Mouse (Mus musculus) forebrain, embryonic 12.5 days (tissue): Measurements from ENCODE around the gene Ppef1. TPM values are rescaled to one million over a fixed set of nuclear protein-coding genes. Genes with fewer than 3 reads are reported as not detected.
"Not testable (repeated sequence)": the region's sequence is repeated elsewhere in the genome, so short reads cannot be mapped to it uniquely, and the experiment has no call there.

ENCODE experiments used
- ATAC-seq: fragments of 200-750 bp; cut with Nextera tagmentation; 2 replicates; pipeline ENCODE4 v1.8.0; 2017; ENCODE audit warnings: moderate TSS enrichment; ENCODE audit not compliant: low FRiP score
- H3K27ac ChIP-seq: fragments of 300-500 bp; sonication (generic); 2 replicates; pipeline ENCODE4 v1.5.1; 2016; ENCODE audit warnings: mild to moderate bottlenecking
- H3K27me3 ChIP-seq: fragments of 300-500 bp; sonication (generic); 2 replicates; pipeline ENCODE4 v1.6.1; 2016; ENCODE audit warnings: mild to moderate bottlenecking
- H3K36me3 ChIP-seq: fragments of 300-500 bp; sonication (generic); replicated peaks from 2 replicates; pipeline ENCODE4 v1.6.1; 2016; ENCODE audit warnings: mild to moderate bottlenecking
- H3K4me1 ChIP-seq: fragments of 300-500 bp; sonication (generic); 2 replicates; pipeline ENCODE4 v1.6.1; 2016
- H3K4me2 ChIP-seq: fragments of 300-500 bp; sonication (generic); 2 replicates; pipeline ENCODE4 v1.6.1; 2016; ENCODE audit warnings: mild to moderate bottlenecking, moderate library complexity
- H3K4me3 ChIP-seq: fragments of 300-500 bp; sonication (generic); replicated peaks from 2 replicates; pipeline ENCODE4 v1.5.1; 2016; ENCODE audit warnings: mild to moderate bottlenecking
- H3K9ac ChIP-seq: fragments of 300-500 bp; sonication (generic); 2 replicates; pipeline ENCODE4 v1.6.1; 2016; ENCODE audit warnings: mild to moderate bottlenecking
- H3K9me3 ChIP-seq: fragments of 300-500 bp; sonication (generic); 2 replicates; pipeline ENCODE4 v1.6.1; 2016
- WGBS: fragments of 180-500 bp; shearing (Covaris S2); methylation state at CpG from one replicate; pipeline ENCODE4 v1.1.7; 2016; 5-methylcytosine and 5-hydroxymethylcytosine counted together
- polyA plus RNA-seq: library from polyadenylated mRNA; unstranded; fragments of >200 nt; fragmentation: Nextera tagmentation; extraction: Ambion mirVana; gene quantifications from 2 replicates; pipeline ENCODE4 v1.2.1, GENCODE M21; 2016

Ppef1 gene
- polyA plus RNA-seq = 0.64 and 0.66 TPM in 2 replicates

DNA sequence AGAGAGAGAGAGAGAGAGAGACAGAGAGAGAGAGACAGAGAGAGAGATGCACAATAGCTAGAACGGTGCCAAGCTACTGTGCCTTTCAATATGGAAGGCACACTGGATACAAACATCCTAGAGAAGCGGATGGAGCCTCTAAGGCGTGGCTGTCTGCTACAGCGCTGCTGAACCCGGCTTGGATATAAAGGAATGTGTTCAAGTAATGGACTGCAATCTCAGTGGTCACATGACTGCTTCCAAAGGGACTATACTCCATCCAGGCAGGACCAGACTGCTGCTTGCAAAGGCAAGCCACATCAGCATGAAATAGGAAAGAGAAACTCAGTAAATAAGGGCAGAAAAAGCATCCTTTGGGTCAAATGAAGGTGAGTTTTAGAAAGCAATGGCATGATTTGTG lies at the start of gene Ppef1:
Gene Ppef1, minus strand, starts transcription at position 116 of the 400 bp plus-strand sequence.
- no peaks in the 10 kb centered on the region for H3K4me1 ChIP-seq
- WGBS = 77% methylated on average over 5 of the region's 5 CpGs
- no peaks in the 10 kb centered on the region for H3K9me3 ChIP-seq
- H3K4me3 ChIP-seq = no peak within 1 kb of the TSS
- H3K9ac ChIP-seq = no peak within 1 kb of the TSS
- H3K27me3 ChIP-seq = peaks cover 21% of the 10 kb centered on the region; the same call in 1 of the 2 replicates
- ATAC-seq = no peak
- no peaks in the 10 kb centered on the region for H3K36me3 ChIP-seq
- no peak within 1 kb of the TSS for H3K27ac ChIP-seq
- no peak within 1 kb of the TSS for H3K4me2 ChIP-seq

DNA sequence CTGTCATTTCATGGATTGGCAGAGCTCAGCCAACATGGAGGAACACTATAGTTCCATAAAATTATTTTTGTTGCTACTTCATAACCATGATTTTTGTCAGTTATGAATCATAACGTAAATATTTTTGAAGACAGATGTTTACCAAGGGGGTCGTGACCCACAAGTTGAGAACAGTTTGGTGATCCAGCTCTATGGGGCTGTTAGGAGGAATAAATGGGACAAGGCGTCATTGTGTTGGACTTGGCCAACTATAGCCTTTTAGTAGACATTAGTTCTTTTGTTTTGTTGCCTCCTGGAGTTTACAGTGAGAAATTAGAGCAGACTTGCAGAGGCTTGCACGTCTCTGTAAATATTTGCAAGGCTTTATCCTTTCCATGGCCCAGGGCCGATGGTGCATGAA lies 46.7 kb upstream of the Ppef1 start:
- no peak for ATAC-seq
- WGBS = 73% methylated on average over 5 of the region's 5 CpGs
- Histone ChIP-seq H3K36me3 (no peaks in the 10 kb centered on the region), H3K9me3 (no peaks in the 10 kb centered on the region), H3K4me1 (no peaks in the 10 kb centered on the region), H3K4me3 (no peak overlapping the region), H3K27ac (no peak overlapping the region), H3K4me2 (no peak overlapping the region), H3K9ac (no peak overlapping the region), H3K27me3 (peaks cover 32% of the 10 kb centered on the region)

DNA sequence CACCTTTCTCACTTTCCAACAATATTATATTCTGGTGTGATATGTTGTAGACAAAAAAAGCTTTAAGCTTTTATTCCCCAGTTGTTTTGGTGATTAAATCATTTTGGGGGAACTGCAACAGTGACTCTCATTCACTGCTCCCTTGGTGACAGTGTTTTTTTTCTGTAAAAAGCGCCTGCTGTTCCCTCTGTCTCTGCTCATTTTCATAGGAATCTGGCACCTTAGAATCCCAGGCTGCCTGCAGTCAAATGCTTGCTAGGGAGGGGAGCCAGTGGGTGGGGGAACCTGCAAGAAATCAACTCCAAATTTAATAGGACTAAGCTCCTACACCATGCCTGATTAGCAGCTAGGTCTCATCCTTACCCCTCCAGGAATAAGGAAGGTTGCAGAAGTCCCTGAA lies 37.5 kb upstream of the Ppef1 start:
- Histone ChIP-seq H3K36me3 (no peaks in the 10 kb centered on the region), H3K4me3 (no peak overlapping the region), H3K4me2 (no peak overlapping the region), H3K27me3 (peaks cover 33% of the 10 kb centered on the region), H3K9me3 (no peaks in the 10 kb centered on the region), H3K9ac (no peak overlapping the region), H3K4me1 (no peaks in the 10 kb centered on the region), H3K27ac (no peak overlapping the region)
- WGBS = 40% methylated on average over 1 of the region's 1 CpGs
- ATAC-seq = no peak

DNA sequence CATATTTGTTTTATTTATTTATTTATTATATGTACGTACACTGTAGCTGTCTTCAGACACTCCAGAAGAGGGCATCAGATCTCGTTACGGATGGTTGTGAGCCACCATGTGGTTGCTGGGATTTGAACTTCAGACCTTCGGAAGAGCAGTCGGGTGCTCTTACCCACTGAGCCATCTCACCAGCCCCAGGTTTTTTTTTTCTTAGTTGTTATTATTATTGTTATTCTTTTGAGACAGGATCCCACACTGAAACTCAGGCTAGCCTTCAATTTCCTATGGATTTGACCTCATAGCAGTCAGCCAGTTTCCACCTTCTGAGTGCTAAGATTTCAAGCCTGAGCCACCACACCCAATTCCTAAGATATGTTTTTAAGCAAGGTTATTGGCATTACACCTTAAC lies 34.1 kb upstream of the Ppef1 start:
- H3K36me3 ChIP-seq, H3K4me2 ChIP-seq, H3K27ac ChIP-seq, H3K4me1 ChIP-seq, ATAC-seq, H3K4me3 ChIP-seq, H3K9ac ChIP-seq, H3K9me3 ChIP-seq: not testable (repeated sequence)
- whole genome bisulfite sequencing = 90% methylated on average over 5 of the region's 5 CpGs
- H3K27me3 ChIP-seq = peaks cover 41% of the 10 kb centered on the region

DNA sequence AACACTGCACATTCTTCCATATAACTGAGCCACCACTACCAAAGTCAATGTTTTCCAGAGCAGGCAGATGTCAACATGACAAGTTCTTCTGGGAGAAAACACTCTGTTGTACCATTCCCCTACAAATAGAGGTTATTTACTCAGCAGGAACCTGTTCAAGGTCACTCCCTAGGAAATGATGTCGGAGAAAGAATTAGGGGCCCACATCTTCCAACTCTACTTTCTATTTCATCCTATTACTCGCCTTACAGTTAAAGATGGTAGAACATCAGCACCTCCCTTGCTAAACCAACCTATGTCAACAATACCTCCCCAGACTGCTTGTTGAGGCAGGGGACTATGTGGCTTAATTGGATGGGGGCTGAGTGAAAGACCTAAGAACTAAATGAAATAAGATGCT lies 32.1 kb upstream of the Ppef1 start, which contains the start of gene Rs1:
Gene Rs1, plus strand, starts transcription at position 301 of the 400 bp plus-strand sequence.
- Histone ChIP-seq H3K4me1 (no peaks in the 10 kb centered on the region), H3K4me3 (no peak within 1 kb of the TSS), H3K9ac (no peak within 1 kb of the TSS), H3K36me3 (no peaks in the 10 kb centered on the region), H3K9me3 (no peaks in the 10 kb centered on the region), H3K4me2 (peak within 1 kb of the TSS; percentile 43), H3K27me3 (peaks cover 35% of the 10 kb centered on the region), H3K27ac (no peak within 1 kb of the TSS)
- WGBS = 84% methylated on average over 2 of the region's 2 CpGs
- no peak for ATAC-seq

DNA sequence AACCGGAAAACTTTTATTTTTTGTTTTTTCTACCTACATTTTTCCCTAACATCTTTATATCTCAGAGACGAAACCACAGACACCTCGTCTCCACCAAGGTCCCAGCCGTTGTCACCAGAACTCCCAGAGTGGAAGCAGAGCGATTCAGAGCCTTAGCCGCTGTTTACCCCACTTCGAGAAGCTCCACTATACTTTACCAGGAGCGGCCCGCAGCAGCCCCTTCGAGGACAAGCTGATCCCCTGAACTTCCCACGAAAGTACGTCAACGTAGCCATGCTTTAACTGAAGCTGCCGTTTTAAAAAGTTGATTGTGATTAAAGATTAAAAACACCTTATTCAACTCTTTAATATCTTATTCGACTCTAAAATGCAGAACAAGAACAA lies 30.7 kb upstream of the Ppef1 start:
- H3K27me3 ChIP-seq = peaks cover 31% of the 10 kb centered on the region
- peak overlapping the region; percentile 36; the same call in 1 of the 2 replicates for H3K9ac ChIP-seq
- no peaks in the 10 kb centered on the region for H3K9me3 ChIP-seq
- H3K4me3 ChIP-seq = peak overlapping the region; percentile 45
- H3K36me3 ChIP-seq = no peaks in the 10 kb centered on the region
- no peak overlapping the region for H3K27ac ChIP-seq
- peak; percentile 89 for ATAC-seq
- no peaks in the 10 kb centered on the region for H3K4me1 ChIP-seq
- peak overlapping the region; percentile 43 for H3K4me2 ChIP-seq
- 28% methylated on average over 15 of the region's 15 CpGs for WGBS

DNA sequence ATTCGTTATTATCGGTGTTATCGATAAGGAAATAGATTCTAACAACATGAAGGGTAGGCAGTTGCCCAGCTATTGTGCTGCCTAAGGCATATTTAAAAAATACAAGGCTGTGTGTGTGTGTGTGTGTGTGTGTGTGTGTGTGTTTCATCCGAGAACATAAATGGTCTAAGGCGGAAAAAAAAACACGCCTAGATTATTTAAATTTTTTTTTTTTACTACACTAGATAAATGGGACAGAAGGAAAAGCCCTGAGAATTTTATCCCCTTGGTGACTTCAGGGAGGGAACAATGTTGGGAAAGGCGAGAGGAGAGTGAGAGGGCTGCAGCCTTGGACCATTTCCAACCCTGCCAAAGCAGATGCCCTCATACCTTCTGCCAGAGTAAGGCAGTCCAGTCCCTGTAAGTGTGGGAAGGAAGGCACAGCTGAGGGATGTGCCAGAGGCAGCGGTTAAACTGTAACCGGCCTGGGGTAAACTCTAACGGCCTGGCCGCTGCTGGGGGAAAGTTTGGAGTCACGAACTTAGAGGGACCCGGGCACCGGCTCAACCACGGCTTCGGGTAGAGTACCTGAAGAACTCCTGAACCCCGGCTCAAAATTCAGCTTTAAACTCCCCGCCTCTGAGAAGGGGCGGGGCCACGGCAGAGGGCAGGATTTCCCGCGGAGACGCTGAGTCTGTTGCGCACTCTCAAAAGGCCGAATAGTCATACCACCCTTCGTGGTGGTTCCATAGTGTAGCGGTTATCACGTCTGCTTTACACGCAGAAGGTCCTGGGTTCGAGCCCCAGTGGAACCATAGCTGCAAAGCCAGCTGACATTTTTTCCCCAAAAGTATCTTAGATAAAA lies 30.0 kb upstream of the Ppef1 start:
- 34% methylated on average over 30 of the region's 30 CpGs for WGBS
- H3K9ac ChIP-seq = no peak overlapping the region; the same call in 1 of the 2 replicates
- no peak overlapping the region for H3K27ac ChIP-seq
- no peaks in the 10 kb centered on the region for H3K9me3 ChIP-seq
- H3K4me3 ChIP-seq = peak overlapping the region; percentile 45
- no peaks in the 10 kb centered on the region for H3K4me1 ChIP-seq
- no peaks in the 10 kb centered on the region for H3K36me3 ChIP-seq
- ATAC-seq = peak; percentile 97
- H3K27me3 ChIP-seq = peaks cover 28% of the 10 kb centered on the region
- H3K4me2 ChIP-seq = peak overlapping the region; percentile 43

DNA sequence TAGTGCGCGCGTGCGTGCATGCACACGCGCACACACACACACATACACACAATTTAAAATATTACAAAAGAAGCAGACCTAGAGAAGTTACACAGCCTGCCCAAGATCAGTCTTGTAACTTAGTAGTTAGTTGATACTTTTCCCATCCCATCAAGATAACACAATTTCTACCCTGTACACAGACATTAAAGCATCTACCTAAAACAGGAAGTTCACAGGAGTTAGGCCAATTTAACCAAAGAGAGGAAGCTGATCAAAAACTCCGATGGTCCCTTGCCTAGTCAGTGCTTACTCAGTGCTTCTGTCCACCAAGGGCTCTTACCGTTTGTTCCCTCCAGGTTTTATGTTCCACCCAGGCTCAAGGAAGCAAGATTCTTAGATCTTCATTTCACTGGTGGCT lies 15.2 kb upstream of the Ppef1 start:
- no peak for ATAC-seq

DNA sequence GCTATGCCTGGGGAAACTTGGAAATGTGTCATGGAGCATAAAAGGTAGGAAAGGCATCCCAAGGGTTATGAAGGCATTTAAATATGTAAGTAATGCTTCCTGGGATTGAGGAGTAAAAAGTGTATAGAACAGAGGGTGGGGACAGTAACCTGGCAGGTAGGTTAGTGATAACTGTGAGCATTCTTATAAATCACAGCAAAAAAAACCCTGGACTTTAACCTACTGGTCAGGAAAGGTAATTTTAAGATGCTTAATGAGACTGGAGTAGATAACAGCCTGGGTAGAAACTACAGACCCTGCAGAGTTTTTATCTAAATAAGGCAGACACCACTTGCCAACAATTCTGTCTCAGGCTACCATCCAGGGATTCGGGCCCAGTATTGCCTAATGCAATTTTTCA lies 13.1 kb upstream of the Ppef1 start:
- ATAC-seq = no peak
- peaks cover 20% of the 10 kb centered on the region for H3K27me3 ChIP-seq
- no peaks in the 10 kb centered on the region for H3K4me1 ChIP-seq
- H3K4me2 ChIP-seq = no peak overlapping the region
- no peaks in the 10 kb centered on the region for H3K9me3 ChIP-seq
- H3K36me3 ChIP-seq = no peaks in the 10 kb centered on the region
- no peak overlapping the region for H3K4me3 ChIP-seq
- 86% methylated on average over 1 of the region's 1 CpGs for WGBS
- H3K9ac ChIP-seq = no peak overlapping the region
- H3K27ac ChIP-seq = no peak overlapping the region

More for the DNA sequence above, 15.2 kb upstream of the Ppef1 start:
- no peaks in the 10 kb centered on the region for H3K36me3 ChIP-seq
- no peak overlapping the region for H3K4me3 ChIP-seq
- no peak overlapping the region for H3K9ac ChIP-seq
- 96% methylated on average over 8 of the region's 8 CpGs for WGBS
- no peaks in the 10 kb centered on the region for H3K4me1 ChIP-seq
- H3K27ac ChIP-seq = no peak overlapping the region
- H3K9me3 ChIP-seq = no peaks in the 10 kb centered on the region
- peaks cover 30% of the 10 kb centered on the region for H3K27me3 ChIP-seq
- no peak overlapping the region for H3K4me2 ChIP-seq

DNA sequence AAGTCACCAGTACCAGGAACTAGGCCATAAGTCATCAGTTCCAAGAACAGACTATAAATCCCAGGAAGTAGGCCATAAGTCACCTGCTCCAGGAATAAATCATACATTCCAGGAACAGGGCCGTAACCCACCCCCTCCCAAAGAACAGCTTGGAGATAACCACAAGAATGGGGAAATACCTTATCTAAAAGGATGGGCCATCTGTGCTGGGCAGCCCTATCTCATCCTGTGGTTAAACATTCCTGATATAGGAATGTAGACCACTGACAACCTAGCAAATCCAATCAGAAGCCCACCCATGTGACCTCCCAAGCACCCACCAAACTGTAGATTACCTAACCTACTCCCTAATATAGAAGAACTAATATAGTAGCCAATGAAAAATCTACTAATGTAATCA lies 9.8 kb upstream of the Ppef1 start:
- Histone ChIP-seq H3K4me1 (no peaks in the 10 kb centered on the region), H3K27ac (no peak overlapping the region), H3K4me2 (no peak overlapping the region), H3K4me3 (no peak overlapping the region), H3K9me3 (no peaks in the 10 kb centered on the region), H3K36me3 (no peaks in the 10 kb centered on the region), H3K9ac (no peak overlapping the region), H3K27me3 (0 out of 2 replicates have a peak, but pooled peaks cover 10% of the 10 kb centered on the region)
- WGBS = 100% methylated on average over 1 of the region's 1 CpGs
- ATAC-seq = no peak

DNA sequence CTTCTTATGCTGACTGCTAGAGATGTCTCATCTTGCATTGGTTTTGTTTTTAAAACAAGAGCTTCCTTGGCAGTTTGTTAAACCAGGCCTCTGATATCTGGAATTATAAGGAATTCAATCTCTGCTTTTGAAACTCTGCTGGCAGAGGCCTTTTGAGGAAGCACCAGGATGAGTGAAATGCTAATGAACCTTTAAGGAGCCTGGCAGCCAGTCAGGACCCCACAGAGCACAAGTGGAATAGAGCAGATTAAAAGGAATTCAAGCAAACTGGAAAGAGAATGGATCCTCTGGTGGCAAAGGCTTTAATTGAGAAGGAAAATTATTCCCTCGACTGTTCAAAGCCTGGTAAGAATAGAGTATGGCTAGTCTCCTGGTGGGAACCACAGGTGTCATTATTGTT lies 36.4 kb downstream of the Ppef1 start:
- Histone ChIP-seq H3K4me3 (no peak overlapping the region), H3K4me1 (no peaks in the 10 kb centered on the region), H3K9ac (no peak overlapping the region), H3K4me2 (no peak overlapping the region), H3K36me3 (no peaks in the 10 kb centered on the region), H3K27ac (no peak overlapping the region), H3K27me3 (peaks cover 27% of the 10 kb centered on the region), H3K9me3 (no peaks in the 10 kb centered on the region)
- peak; percentile 23; the same call in 1 of the 2 replicates for ATAC-seq
- 24% methylated on average over 1 of the region's 1 CpGs for WGBS

DNA sequence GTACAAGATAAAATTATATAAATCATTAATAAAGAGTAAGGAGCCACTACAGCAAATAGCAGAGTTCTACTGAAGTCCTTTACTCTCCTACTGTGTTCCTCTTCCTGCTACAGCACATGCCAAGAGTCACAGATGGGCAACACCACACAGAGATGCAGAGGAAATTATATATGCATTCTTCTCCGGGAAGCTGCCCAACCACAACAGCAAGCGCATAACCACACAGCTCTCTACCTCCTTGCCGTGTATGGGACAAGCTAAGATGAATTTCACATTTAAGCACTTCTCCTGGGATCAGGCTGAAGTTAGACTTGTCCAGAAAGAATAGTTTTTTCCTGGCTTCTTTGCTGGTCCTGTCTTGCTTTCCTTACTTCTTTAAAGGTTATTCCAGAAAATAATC lies 44.0 kb downstream of the Ppef1 start:
- H3K4me2 ChIP-seq = no peak overlapping the region
- H3K9ac ChIP-seq = no peak overlapping the region
- H3K27me3 ChIP-seq = 0 out of 2 replicates have a peak, but pooled peaks cover 9% of the 10 kb centered on the region
- H3K36me3 ChIP-seq = no peaks in the 10 kb centered on the region
- no peaks in the 10 kb centered on the region for H3K4me1 ChIP-seq
- no peak overlapping the region for H3K27ac ChIP-seq
- no peak for ATAC-seq
- H3K4me3 ChIP-seq = no peak overlapping the region
- 95% methylated on average over 3 of the region's 3 CpGs for WGBS
- H3K9me3 ChIP-seq = no peaks in the 10 kb centered on the region

DNA sequence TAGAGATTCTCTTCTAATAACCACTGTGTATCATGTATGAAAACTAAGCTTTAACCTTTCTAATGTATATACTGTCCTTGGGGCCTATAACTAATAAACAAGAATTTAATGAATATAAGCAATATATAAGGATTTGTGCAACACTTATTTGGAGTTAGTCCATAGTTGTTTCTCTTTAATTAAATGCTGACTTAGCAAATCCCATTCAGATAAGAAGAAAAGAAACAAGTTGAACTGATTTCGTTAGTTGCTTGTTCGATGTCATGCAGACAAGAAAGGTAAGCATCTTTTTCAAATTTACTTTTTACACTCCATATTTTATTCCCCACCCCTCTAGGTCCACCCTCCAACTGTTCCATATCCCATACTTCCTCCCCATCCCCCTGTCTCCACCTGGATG lies 45.5 kb downstream of the Ppef1 start:
- Histone ChIP-seq H3K9ac (no peak overlapping the region), H3K4me1 (no peaks in the 10 kb centered on the region), H3K4me2 (no peak overlapping the region), H3K9me3 (no peaks in the 10 kb centered on the region), H3K27me3 (no peaks in the 10 kb centered on the region), H3K4me3 (no peak overlapping the region), H3K36me3 (no peaks in the 10 kb centered on the region), H3K27ac (no peak overlapping the region)
- WGBS = 98% methylated on average over 2 of the region's 2 CpGs
- no peak for ATAC-seq
